Mouse (Mus musculus) forebrain, embryonic 12.5 days (tissue): ENCODE data around the gene Btbd9. TPM values are rescaled to one million over a fixed set of nuclear protein-coding genes. Genes with fewer than 3 reads are reported as not detected.

Experiments used
- ATAC-seq: fragments of 200-750 bp; cut with Nextera tagmentation; 2 replicates; pipeline ENCODE4 v1.8.0; 2017; ENCODE audit warnings: moderate TSS enrichment; ENCODE audit not compliant: low FRiP score
- H3K27ac ChIP-seq: fragments of 300-500 bp; sonication (generic); 2 replicates; pipeline ENCODE4 v1.5.1; 2016; ENCODE audit warnings: mild to moderate bottlenecking
- H3K27me3 ChIP-seq: fragments of 300-500 bp; sonication (generic); 2 replicates; pipeline ENCODE4 v1.6.1; 2016; ENCODE audit warnings: mild to moderate bottlenecking
- H3K36me3 ChIP-seq: fragments of 300-500 bp; sonication (generic); replicated peaks from 2 replicates; pipeline ENCODE4 v1.6.1; 2016; ENCODE audit warnings: mild to moderate bottlenecking
- H3K4me1 ChIP-seq: fragments of 300-500 bp; sonication (generic); 2 replicates; pipeline ENCODE4 v1.6.1; 2016
- H3K4me2 ChIP-seq: fragments of 300-500 bp; sonication (generic); 2 replicates; pipeline ENCODE4 v1.6.1; 2016; ENCODE audit warnings: mild to moderate bottlenecking, moderate library complexity
- H3K4me3 ChIP-seq: fragments of 300-500 bp; sonication (generic); replicated peaks from 2 replicates; pipeline ENCODE4 v1.5.1; 2016; ENCODE audit warnings: mild to moderate bottlenecking
- H3K9ac ChIP-seq: fragments of 300-500 bp; sonication (generic); 2 replicates; pipeline ENCODE4 v1.6.1; 2016; ENCODE audit warnings: mild to moderate bottlenecking
- H3K9me3 ChIP-seq: fragments of 300-500 bp; sonication (generic); 2 replicates; pipeline ENCODE4 v1.6.1; 2016
- WGBS: fragments of 180-500 bp; shearing (Covaris S2); methylation state at CpG from one replicate; pipeline ENCODE4 v1.1.7; 2016; 5-methylcytosine and 5-hydroxymethylcytosine counted together
- polyA plus RNA-seq: library from polyadenylated mRNA; unstranded; fragments of >200 nt; fragmentation: Nextera tagmentation; extraction: Ambion mirVana; gene quantifications from 2 replicates; pipeline ENCODE4 v1.2.1, GENCODE M21; 2016

Gene Btbd9
- polyA plus RNA-seq, 1 experiment from 2014 or later: 85.9 TPM

DNA sequence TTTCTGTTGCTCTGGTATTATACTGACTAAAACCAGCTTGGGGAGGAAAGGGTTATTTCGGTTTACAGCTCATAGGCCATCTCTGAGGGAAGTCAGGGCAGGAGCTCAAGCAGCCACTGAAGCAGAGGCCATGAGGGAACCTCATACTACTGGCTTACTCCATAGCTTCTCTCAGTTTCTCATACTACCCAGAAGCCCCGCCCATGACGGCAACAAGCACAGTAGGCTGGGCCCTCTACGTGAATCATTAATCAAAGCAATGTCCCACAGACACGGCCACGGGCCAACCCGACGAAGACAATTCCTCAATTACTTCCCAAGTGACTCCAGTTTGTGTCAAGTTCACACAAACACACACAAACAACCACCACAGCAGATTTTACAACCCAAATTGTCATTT is 6.1 kb downstream of the Btbd9 start:
- no peaks in the 10 kb centered on the region for H3K9me3 ChIP-seq
- H3K36me3 ChIP-seq: no peaks in the 10 kb centered on the region
- peaks cover 18% of the 10 kb centered on the region for H3K4me1 ChIP-seq
- no peak overlapping the region for H3K4me2 ChIP-seq
- no peak overlapping the region for H3K9ac ChIP-seq
- WGBS: 84% methylated on average over 8 of the region's 8 CpGs
- ATAC-seq: no peak
- no peak overlapping the region for H3K27ac ChIP-seq
- H3K4me3 ChIP-seq: no peak overlapping the region
- H3K27me3 ChIP-seq: no peaks in the 10 kb centered on the region

DNA sequence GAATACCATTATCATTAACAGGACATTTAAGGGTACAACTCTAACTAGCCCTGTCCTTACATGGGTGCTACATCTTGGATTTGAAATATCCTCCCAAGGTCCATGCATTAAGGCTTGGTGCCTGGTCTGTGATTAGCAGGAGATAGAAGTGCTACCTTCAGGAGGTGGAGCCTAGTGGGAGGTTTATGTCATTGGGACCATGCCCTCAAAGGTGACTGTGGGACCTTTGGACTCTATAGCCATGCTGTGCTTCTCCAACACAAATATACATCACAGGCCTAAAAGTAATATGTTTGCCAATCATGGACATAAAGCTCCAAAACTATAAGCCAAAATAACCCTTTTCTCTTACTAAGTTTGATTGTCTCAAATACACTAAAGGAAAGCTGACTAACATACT is 7.8 kb downstream of the Btbd9 start:
- H3K9ac ChIP-seq: no peak overlapping the region
- ATAC-seq: no peak
- H3K4me1 ChIP-seq: peaks cover 5% of the 10 kb centered on the region; the same call in 1 of the 2 replicates
- H3K27me3 ChIP-seq: no peaks in the 10 kb centered on the region
- no peak overlapping the region for H3K4me3 ChIP-seq
- no peaks in the 10 kb centered on the region for H3K9me3 ChIP-seq
- no peak overlapping the region for H3K27ac ChIP-seq
- no peak overlapping the region for H3K4me2 ChIP-seq
- no peaks in the 10 kb centered on the region for H3K36me3 ChIP-seq

DNA sequence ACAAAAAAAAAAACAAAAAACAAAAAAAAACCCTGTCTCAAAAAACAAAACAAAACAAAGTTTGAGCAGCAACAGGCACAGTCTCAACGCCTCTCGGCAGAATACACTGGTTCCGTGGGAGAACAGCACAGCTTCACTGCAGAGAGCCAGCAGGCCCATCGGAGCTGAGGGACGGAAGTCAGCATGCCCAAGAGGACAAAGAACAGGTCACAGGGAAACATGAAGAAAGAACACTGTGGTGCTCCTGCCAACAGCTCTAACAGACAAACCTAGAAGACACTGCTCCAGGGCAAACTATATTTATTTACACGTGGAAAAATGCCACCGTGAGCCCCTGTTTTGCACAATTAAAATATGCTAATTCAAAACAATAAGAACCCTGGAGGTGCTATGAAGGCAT is 11.3 kb downstream of the Btbd9 start:
- Histone ChIP-seq H3K9me3 (no peaks in the 10 kb centered on the region), H3K27me3 (no peaks in the 10 kb centered on the region), H3K9ac (no peak overlapping the region), H3K4me1 (no peaks in the 10 kb centered on the region), H3K36me3 (no peaks in the 10 kb centered on the region), H3K4me2 (no peak overlapping the region), H3K4me3 (no peak overlapping the region), H3K27ac (no peak overlapping the region)
- no peak for ATAC-seq
- 87% methylated on average over 7 of the region's 7 CpGs for WGBS

DNA sequence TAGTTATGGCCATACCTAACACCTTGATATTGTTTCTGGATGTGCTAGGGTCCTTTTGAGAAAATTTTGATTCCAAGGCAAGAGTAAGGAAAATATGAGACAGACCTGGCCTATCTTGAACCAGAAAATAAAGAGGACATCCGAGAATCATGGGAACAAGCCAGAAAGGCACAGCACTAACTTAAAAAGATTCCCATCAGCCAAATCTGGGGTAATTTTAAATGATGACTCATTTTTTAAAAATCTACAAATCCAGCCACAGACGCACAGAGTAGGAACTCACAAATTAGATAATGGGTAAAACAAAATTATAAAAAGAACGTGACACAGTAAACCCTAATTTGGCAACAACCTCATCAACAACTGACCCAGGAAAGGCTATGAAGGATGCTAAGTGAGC is 11.9 kb downstream of the Btbd9 start:
- Histone ChIP-seq H3K27ac (no peak overlapping the region), H3K4me1 (no peaks in the 10 kb centered on the region), H3K9me3 (no peaks in the 10 kb centered on the region), H3K27me3 (no peaks in the 10 kb centered on the region), H3K4me2 (no peak overlapping the region), H3K36me3 (no peaks in the 10 kb centered on the region), H3K4me3 (no peak overlapping the region), H3K9ac (no peak overlapping the region)
- WGBS: 93% methylated on average over 3 of the region's 3 CpGs
- ATAC-seq: no peak

DNA sequence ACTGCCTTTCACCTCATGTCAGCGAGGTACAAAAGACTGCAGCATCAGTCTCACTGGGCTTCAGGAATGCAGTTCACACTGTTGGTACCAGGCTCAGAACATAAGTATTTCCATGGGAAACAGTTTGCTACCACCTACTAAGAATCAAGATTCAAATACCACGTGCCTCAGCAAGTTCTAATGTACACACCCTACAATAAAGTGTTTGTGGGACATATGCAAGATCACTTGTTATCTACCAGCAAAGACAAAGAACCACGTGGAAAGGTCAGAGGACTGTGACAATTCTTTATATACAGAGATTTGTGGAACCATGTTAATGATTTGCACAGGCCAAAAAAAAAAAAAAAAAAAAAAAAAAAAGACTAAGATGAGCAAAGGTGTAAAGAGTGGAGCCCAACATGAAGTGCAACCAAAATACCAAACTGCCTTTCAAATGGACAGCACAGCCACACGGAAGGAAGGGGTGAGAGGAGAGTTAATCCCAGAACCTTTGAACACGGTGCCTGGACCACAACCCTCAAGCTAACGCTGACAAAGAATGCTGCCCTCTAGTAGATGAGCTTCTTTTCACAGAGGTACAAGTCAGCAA is 12.7 kb downstream of the Btbd9 start:
- Histone ChIP-seq H3K9ac (no peak overlapping the region), H3K4me3 (no peak overlapping the region), H3K4me2 (no peak overlapping the region), H3K4me1 (no peaks in the 10 kb centered on the region), H3K9me3 (no peaks in the 10 kb centered on the region), H3K27ac (no peak overlapping the region), H3K27me3 (no peaks in the 10 kb centered on the region), H3K36me3 (no peaks in the 10 kb centered on the region)
- 78% methylated on average over 6 of the region's 6 CpGs for WGBS
- ATAC-seq: no peak

DNA sequence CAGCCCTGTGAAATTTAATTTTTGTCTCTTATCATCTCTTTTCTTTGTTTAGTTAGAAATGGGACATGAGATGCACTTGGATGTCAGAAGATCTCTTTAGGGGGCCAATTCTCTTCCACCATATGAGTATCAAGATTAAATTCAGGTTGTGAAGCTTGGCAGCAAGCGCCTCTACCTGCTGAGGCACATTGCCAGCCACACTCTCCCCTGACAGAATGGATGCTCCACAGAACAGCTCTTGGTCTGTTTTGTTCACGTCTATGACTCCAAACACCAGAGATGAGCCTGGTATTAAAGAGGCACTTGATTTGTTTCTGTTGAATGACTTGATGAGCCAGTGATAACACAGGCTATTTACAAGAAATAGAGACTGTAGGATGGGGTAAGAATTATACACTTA is 13.5 kb downstream of the Btbd9 start:
- WGBS: 85% methylated on average over 2 of the region's 2 CpGs
- ATAC-seq: no peak
- Histone ChIP-seq H3K36me3 (no peaks in the 10 kb centered on the region), H3K27me3 (no peaks in the 10 kb centered on the region), H3K4me2 (no peak overlapping the region), H3K9ac (no peak overlapping the region), H3K4me3 (no peak overlapping the region), H3K27ac (no peak overlapping the region), H3K9me3 (no peaks in the 10 kb centered on the region), H3K4me1 (no peaks in the 10 kb centered on the region)

DNA sequence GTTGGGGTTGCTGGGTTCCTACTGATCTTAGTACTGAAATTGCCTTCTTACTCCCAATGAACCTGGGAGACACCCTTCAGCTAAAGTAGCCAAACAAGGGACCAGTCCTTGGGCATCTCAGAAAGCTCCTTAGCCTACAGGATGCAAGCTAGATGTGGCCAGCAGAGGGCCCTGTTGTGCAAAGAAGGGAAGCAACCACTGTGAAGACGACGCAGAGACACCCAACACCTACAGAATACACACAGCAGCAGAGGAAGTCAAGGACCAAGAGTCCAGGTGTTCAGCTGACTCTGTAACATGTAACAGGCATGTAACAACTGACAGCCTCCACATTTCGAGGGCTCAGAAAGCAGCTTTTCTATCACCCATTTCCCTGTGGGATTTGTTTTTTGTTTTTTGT is 16.8 kb downstream of the Btbd9 start:
- 31% methylated on average over 3 of the region's 3 CpGs for WGBS
- no peak for ATAC-seq
- H3K36me3 ChIP-seq: no peaks in the 10 kb centered on the region

DNA sequence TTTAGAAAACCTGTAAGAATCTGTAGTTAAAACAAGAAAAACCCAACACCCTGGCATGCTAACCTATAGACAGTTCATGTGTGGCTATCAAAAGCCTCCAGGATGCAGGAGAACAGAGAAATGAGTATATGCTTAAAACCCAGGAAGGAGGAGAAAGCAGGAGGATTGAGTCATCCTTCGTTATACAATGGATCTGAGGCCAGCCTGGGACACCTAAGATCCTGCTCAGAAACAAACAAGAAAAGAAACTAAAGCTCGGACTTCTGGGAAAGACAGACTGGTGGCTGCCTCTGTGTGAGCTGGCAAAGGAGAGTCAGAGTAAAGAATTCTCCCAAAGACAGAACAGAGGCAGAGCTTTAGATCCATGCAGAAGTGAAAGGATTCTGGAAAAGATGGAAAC is 17.7 kb downstream of the Btbd9 start:
- Histone ChIP-seq H3K36me3 (no peaks in the 10 kb centered on the region), H3K27ac (no peak overlapping the region), H3K9ac (no peak overlapping the region), H3K4me2 (no peak overlapping the region), H3K27me3 (no peaks in the 10 kb centered on the region), H3K4me1 (no peaks in the 10 kb centered on the region), H3K4me3 (no peak overlapping the region), H3K9me3 (no peaks in the 10 kb centered on the region)
- ATAC-seq: no peak
- 81% methylated on average over 2 of the region's 2 CpGs for WGBS

More for the DNA sequence above, 16.8 kb downstream of the Btbd9 start:
- Histone ChIP-seq H3K9me3 (no peaks in the 10 kb centered on the region), H3K4me3 (no peak overlapping the region), H3K4me1 (no peaks in the 10 kb centered on the region), H3K27me3 (no peaks in the 10 kb centered on the region), H3K9ac (no peak overlapping the region), H3K27ac (no peak overlapping the region), H3K4me2 (no peak overlapping the region)

DNA sequence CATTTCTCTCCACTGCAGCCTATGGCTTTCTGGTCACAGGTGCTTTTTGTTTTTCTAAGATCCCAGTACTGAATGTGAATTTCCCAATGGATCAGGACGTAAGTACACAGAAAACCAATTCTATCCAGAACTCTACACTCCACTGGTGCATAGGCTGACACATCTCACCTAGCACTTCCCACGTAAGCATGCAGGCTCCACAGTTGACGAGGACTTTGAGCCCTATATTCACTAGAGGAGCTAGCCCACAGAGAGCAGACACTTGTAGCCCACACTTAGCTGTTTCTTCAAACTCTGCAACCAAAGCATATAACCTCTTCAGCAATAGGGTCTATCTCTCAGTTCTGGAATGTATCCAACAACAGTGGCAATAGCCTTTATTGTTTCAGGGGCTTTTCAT is 19.8 kb downstream of the Btbd9 start:
- H3K27me3 ChIP-seq: no peaks in the 10 kb centered on the region
- H3K4me2 ChIP-seq: no peak overlapping the region
- no peaks in the 10 kb centered on the region for H3K9me3 ChIP-seq
- no peak for ATAC-seq
- H3K36me3 ChIP-seq: no peaks in the 10 kb centered on the region
- no peak overlapping the region for H3K9ac ChIP-seq
- no peak overlapping the region for H3K4me3 ChIP-seq
- 87% methylated on average over 3 of the region's 3 CpGs for WGBS
- H3K4me1 ChIP-seq: no peaks in the 10 kb centered on the region
- H3K27ac ChIP-seq: no peak overlapping the region

DNA sequence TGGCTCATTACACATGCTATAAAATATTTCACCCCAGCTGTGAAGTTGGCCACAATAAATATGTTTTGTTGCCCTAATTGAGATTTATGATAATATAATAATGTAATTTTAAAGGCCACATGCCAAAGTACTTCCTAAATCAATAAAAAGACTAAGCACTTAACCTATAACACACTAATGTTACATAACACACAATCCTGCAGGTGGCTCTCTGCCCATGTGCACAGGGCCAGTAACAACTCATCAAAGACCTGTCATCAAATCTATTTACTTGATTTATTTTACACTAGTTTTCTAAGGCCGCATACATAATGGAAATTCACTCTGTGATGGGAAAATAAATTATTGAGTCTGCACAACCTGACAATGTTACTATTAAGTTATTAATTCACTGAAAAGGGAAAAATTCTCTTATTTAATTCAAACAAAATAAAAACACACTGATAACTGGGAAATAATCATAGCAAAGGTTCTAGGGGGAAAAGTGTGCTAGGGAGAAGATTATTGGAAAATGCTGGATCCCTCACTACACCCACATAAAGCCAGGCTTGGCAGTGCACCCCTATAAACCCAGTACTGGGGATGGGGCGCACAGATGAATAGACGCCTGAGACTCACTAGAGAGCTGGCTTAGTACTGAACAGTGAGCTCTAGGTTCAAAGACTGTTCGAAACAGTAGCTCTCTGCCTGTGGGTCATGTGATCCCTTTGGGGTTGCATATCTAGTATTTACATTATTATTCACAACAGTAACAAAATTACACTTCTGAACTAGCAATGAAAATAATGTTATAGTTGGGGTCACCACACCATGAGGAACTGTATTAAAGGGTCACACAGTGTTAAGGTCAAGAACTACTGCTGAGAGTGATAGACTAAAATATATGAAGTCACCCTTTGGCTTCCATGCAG is 23.0 kb downstream of the Btbd9 start:
- no peak for ATAC-seq
- WGBS: 92% methylated on average over 4 of the region's 4 CpGs
- H3K36me3 ChIP-seq: no peaks in the 10 kb centered on the region
- no peak overlapping the region for H3K9ac ChIP-seq
- H3K4me2 ChIP-seq: no peak overlapping the region
- no peaks in the 10 kb centered on the region for H3K9me3 ChIP-seq
- no peak overlapping the region for H3K27ac ChIP-seq
- no peak overlapping the region for H3K4me3 ChIP-seq
- H3K27me3 ChIP-seq: no peaks in the 10 kb centered on the region
- peaks cover 8% of the 10 kb centered on the region for H3K4me1 ChIP-seq

DNA sequence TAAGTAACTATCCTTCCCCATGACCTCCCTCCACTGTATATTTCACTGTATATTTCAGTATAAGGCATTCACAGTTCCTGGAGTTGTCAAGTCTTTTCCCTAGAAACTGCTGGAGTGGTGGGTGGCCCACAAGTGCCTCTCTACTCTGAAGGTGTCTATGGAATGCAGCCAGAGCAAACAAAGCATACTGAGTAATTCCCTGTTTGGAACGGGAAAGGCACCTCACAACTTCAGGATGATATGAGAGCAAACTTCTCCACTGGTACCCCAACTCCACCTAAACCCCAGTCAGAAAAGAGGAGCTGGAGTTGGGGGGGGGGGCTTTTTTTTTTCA is 25.5 kb downstream of the Btbd9 start:
- H3K4me3 ChIP-seq: no peak overlapping the region
- no peak overlapping the region for H3K4me2 ChIP-seq
- ATAC-seq: no peak
- H3K27ac ChIP-seq: no peak overlapping the region
- H3K27me3 ChIP-seq: no peaks in the 10 kb centered on the region
- no peak overlapping the region for H3K9ac ChIP-seq
- H3K4me1 ChIP-seq: peaks cover 13% of the 10 kb centered on the region
- WGBS: 26% methylated on average over 1 of the region's 1 CpGs
- H3K36me3 ChIP-seq: no peaks in the 10 kb centered on the region
- H3K9me3 ChIP-seq: no peaks in the 10 kb centered on the region

DNA sequence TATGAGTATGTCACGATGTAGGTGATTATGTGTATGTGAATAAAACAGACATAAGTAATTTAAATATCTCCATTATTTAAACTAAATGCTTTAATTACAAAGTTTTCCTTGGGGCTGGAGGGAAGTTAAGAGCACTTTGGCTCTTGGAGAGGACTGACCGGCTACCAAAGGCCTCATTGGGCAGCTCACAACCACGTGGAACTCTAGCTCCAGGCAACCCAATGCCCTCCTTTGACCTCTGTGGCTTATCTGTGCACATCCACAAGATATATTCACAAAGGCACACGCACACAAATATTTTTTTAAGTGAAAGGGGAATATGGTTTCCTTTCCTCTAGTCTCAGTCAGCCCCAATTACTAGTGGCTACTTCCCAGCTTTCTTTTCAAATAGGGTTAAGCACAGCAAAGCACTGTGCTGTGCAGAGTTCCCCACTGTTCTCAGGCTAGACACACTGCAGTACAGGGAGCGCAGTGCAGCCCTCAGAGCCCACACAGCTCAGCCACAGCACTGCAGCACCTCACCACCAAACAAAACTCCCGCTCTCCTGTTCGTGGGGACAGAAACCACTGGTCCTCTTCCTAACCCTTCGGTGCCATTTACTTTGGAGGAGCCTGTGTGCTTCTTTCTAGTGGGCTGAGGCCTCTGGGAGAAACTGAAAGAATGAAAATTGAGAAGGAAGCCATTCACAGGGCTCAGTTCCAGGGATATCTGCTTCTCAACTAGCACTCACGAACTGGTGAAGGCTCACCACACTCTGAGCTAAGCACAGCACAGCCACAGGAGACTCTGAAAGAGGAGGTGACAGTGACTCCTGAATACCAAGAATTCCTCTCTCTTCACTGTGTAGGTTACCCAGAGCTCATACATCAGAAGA is 26.2 kb downstream of the Btbd9 start:
- Histone ChIP-seq H3K4me2 (no peak overlapping the region), H3K27ac (no peak overlapping the region), H3K27me3 (no peaks in the 10 kb centered on the region), H3K9ac (no peak overlapping the region), H3K4me1 (peaks cover 13% of the 10 kb centered on the region), H3K36me3 (no peaks in the 10 kb centered on the region), H3K9me3 (no peaks in the 10 kb centered on the region), H3K4me3 (no peak overlapping the region)
- ATAC-seq: no peak
- WGBS: 46% methylated on average over 9 of the region's 9 CpGs
